Mouse (Mus musculus): ENCODE measurements around the gene Zfp628.

The Zfp628 gene

GRCm38 (mm10) chr7:4917494-4917893 is 2.5 kb downstream of the Zfp628 start:
- DNase-seq (ENCODE audit: extremely low read depth, low read depth) = no peak

- DNase-seq (ENCODE audit: extremely low read depth, low read depth) = no peak
Measured at GRCm38 (mm10) chr7:4918681-4919080, 3.7 kb downstream of the Zfp628 start.

DNA sequence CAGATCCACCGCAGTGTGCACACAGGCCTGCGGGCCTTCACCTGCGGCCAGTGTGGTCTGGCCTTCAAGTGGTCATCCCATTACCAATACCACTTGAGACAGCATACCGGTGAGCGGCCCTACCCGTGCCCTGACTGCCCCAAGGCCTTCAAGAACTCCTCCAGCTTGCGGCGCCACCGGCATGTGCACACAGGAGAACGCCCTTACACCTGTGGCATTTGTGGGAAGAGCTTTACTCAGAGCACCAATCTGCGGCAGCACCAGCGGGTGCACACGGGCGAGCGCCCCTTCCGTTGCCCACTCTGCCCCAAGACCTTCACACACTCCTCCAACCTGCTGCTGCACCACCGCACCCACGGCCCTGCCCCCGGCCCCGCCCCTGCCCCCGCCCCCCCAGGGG is 4.1 kb downstream of the Zfp628 start:
- no peak for DNase-seq (ENCODE audit: extremely low read depth, low read depth)

GRCm38 (mm10) chr7:4919971-4920370 is 5.0 kb downstream of the Zfp628 start:
- DNase-seq (ENCODE audit: extremely low read depth, low read depth) = no peak

DNA sequence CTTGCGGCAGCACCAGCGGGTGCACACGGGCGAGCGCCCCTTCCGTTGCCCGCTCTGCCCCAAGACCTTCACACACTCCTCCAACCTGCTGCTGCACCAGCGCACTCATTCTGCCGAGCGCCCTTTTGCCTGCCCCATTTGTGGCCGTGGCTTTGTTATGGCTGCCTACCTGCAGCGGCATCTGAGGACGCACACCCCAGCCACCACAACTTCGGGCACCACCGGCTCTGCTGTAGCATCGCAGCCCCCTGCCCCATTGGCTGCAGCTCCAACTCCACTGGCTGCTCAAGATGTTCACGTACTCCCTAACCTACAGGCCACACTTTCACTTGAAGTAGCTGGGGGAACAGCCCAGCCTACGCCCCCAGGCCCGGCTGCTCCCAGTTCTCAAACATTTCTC is 5.5 kb downstream of the Zfp628 start:
- DNase-seq (ENCODE audit: extremely low read depth, low read depth) = no peak

DNA sequence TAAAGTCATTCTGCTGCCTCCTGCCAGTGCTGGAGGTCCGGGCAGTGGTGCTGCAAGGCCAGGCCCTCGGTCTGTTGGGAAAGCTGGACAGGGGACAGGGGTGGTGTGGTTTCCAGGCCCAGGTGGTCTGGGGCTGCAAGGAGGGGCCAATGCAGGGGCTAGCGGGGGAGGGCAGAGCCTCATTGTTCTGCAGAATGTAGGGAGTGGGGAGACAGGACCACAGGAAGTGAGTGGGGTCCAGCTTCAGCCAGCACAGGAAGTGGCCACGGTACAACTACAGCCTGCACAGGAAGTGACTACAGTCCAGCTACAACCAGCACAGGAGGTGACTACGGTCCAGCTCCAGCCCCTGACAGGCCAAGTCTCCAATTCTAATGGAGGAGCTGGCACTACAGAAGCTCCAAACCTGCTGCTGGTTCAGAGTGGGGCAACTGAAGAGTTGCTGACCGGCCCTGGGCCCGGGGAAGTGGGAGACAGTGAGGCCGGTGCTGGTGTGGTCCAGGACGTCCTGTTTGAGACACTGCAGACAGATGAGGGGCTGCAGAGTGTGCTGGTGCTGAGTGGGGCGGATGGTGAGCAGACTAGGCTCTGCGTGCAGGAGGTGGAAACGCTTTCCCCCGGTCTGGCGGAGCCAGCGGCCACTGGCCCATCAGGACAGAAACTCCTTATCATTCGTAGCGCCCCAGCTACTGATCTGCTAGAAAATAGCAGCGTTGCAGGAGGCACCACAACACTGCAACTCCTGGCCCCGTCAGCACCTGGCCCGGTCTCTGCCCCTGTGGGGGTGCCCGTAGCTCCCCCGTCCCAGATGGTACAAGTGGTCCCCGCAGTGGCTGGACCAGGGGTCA is 6.2 kb downstream of the Zfp628 start:
- DNase-seq (ENCODE audit: extremely low read depth, low read depth) = no peak

GRCm38 (mm10) chr7:4921824-4922482 is 6.9 kb downstream of the Zfp628 start, which contains the start of gene Nat14:
Gene Nat14, plus strand, starts transcription at chr7:4922028.
- DNase-seq (ENCODE audit: extremely low read depth, low read depth) = no peak

DNA sequence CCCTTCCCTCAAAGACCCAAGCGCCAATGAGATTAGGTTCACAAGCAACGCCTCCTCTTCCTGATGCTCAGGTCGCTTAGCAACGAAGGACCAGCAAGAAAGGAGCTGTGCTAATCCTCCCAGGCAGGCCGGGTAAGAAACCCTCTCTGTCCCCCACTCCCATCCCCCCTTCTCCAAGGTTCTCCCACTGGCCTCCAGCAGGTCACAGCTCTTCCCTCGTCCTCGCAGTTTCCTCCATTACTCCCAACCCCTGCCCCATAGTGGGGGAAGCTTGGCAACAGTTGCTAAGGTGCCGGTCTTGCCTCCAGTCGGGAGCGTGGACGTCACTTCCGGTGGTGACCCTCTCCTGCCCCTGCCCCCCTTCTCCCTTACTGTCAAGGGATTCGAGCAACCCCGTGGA is 7.5 kb downstream of the Zfp628 start:
- no peak for DNase-seq (ENCODE audit: extremely low read depth, low read depth)

DNA sequence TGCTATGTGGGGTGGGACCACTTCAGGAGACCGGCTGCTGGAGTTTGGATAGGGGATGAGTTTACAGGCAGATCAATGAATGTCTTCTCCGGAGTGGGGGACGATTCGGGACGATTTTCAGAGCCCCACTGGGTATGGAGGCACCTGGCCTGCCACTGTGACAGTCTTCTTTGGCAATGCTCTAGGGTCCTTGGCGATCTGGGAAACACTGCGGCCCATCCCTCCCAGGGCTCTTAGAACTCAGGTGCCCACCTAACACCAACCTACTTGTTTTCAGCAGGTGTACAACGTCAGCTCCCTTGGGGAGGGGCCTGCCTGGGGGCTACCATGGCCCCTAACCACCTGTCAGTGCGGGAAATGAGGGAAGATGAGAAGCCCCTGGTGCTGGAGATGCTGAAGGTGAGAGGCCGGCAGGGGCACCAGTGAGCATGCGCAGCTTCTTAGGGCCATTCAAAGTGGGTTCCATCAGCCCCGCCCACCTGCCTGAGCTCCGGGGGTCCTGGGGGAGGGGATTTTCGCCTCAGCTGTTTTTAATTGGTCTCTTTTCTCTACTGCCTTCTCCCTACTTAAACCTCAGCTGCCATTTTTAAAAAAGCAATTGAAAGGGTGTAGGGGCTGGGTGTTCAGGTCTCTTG is 8.0 kb downstream of the Zfp628 start:
- no peak for DNase-seq (ENCODE audit: extremely low read depth, low read depth)

DNA sequence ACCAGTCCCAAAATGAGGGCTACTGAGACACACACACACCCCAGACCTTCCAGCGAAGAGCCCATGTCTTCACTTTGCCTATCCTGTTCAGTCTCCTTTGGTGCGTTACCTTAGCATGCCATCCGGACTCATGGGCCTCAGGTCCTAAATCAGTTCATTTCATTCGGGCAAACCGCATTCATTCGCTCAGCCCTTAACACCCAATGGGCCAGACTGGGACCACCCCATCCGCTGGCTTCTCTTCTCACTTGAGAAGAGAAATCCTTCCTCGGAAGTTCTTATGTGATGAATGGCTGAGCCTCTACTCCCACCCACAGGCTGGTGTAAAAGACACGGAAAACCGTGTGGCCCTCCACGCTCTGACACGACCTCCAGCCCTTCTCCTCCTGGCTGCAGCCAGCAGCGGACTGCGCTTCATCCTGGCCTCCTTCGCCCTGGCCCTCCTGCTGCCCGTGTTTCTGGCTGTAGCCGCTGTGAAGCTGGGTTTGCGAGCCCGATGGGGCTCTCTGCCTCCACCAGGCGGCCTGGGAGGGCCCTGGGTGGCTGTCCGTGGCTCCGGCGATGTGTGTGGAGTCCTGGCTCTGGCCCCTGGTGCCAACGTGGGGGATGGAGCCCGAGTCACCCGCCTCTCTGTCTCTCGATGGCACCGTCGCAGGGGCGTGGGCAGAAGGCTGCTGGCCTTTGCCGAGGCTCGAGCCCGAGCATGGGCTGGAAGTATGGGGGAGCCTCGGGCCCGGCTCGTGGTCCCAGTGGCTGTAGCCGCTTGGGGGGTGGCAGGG is 8.8 kb downstream of the Zfp628 start:
- no peak for DNase-seq (ENCODE audit: extremely low read depth, low read depth)

DNA sequence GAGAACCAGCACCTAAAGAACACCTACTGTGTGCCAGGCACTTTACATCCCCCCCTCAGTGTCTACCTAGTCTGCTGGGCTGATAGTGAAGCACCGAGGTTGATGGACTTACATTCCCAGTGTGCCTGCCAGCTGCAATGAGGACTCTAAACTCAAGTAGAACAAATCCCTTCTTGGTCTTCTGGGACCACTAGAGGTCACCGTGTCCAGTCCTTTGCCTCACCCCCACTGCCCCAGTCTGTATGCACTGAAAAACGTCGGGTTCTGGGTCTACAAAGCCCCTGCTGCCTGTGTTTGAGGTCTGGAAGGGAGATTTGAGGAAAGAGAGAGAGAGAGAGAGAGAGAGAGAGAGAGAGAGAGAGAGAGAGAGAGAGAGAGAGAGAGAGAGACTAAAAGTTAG is 9.5 kb downstream of the Zfp628 start:
- DNase-seq (ENCODE audit: extremely low read depth, low read depth) = no peak

DNA sequence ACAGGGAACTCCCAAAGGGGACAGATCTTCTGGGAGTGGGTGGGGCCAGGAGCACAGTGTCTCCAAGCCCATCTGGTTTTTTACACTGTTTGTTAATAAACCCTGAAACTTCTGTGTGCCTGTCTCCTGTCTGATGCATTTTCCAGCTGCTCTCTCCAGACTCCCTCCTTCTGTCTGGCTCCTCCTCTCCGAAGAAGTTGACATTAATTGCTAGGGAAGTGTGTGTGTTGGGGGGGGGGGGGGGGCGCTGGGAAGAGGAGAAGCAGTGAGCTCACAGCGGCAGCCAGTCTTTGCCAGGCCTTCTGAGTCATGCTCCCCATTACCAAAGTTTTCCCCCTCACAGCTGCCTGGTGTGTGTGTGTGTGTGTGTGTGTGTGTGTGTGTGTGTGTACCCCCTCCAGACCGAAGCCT is 9.9 kb downstream of the Zfp628 start:
- no peak for DNase-seq (ENCODE audit: extremely low read depth, low read depth)

DNA sequence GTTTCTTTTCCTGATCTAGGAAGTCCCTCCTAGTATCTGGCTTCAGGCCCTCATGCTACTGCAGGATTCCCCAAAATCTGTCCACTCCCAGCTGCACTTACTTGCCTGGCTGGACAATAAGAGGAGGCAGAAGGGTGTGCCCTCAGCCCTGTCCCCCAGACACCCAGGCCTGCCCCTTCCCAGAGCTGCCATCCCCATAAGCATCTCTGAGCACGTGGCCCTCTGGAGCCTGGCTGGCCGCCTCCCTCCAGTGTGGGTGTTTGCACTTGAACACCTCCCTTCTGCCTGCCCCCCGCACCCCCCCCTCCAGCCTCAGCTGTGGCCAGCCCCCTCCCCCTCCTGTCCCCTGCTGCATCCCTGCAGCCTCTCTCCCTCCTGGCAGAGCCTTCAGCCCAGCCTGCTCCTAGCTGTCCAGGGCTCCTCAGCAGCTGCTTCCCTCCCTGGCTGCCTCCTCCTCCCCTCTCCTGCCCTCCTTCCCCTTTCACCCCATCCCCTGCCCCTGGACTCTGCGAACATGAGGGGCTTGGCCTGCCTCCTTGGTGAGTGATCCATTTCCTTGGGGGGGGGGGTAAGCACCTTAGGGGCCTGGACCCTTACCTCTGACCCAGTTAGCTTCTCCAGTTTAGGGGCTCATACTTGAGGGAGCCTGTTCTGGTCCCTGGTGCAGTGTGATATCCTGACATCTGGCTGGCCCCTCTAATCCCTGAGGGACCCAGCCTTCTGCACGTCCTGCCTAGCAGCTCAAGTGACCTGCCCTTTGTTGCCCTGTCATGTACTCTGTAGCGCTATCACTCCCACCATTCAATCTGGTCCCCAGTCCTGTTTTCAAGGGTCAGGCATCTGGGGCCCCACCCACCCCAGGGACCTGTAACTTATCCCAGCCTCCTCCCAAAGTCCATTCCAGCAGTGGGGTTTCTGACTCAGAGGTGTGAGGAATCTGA is 10.7 kb downstream of the Zfp628 start, which contains the start of gene Ssc5d:
Gene Ssc5d, plus strand, starts transcription at position 345 of the 941 bp plus-strand sequence.
- no peak for DNase-seq (ENCODE audit: extremely low read depth, low read depth)

- no peak for DNase-seq (ENCODE audit: extremely low read depth, low read depth)
Measured at GRCm38 (mm10) chr7:4926849-4927248, 11.8 kb downstream of the Zfp628 start.

DNA sequence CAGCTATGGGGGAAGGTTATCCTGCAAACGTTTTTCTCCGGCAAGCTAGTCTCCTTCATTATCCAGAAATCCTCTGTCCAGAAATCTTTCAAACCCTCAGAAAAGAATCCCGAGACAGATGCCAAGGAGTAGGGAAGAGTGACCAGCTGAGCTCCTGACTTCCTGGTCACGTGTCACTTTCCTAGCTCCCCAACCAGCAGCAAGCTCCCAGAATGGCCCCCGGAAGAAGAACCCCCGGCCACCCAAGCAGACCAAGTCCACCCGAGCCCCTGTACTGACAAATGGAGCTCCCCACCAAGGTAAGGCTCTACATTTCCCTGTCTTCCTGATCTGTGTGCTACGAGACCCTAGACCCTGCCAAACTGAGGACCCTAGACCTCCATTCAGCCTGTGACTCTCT is 12.7 kb downstream of the Zfp628 start:
- DNase-seq (ENCODE audit: extremely low read depth, low read depth) = no peak

DNA sequence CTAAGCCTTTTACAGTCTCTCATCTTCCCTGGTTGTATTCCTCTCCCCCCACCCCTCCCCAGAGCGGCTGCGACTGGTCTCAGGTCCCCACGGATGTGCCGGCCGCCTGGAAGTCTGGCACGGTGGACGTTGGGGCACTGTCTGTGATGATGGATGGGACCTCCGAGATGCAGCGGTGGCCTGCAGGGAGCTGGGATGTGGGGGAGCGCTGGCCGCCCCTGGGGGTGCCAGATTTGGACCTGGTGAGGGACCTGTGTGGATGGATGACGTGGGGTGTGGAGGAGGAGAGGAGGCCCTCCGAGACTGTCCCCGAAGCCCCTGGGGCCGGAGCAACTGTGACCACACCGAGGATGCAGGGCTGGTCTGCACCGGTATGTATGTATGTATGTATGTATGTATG is 13.3 kb downstream of the Zfp628 start:
- no peak for DNase-seq (ENCODE audit: extremely low read depth, low read depth)

DNA sequence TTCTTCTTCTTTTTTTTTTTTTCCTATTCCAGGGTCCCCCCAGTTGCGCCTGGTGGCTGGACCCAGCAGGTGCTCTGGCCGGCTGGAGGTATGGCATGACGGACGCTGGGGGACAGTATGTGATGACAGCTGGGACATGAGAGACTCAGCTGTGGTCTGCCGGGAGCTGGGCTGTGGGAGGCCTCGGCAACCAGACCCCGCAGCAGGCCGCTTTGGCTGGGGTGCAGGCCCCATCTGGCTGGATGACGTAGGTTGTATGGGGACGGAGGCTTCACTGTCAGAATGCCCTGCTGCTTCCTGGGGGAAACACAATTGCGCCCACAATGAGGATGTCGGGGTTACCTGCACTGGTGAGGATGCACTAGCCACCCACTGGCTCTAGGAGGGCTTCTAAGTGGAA is 18.1 kb downstream of the Zfp628 start:
- DNase-seq (ENCODE audit: extremely low read depth, low read depth) = no peak

DNA sequence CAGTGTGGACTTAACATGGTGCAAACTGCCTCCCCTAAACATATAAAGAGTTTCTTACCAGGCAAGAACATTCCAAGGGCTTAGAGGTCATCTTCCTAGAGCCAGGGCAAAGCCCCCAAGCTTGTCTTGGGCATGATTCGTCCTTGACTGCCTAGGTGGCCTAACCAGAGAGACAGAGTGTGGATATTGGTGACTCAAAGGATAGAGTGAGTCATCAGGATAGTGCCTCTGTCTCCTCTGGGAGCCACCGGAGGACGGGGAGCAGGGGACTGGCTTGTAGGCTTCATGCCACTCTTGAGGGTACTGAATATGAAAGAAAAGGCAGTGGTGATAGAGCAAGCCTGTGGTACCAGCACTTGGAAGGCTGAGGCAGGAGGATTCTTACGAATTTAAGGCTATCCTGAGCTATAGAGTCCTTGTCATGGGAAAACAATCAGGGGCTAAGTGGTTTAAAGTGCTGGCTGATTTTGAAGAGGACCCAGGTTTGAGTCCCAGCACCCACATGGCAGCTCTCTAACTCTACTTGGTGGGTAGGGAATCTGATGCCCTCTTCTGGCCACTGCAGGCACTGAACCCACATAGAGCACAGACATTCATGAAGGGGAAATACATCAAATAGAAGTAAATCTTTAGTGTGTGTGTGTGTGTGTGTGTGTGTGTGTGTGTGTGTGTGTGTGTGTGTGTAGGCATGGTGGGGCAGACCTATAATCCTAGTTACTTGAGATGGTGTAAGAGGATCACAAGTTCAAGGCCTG is 19.3 kb downstream of the Zfp628 start:
- DNase-seq (ENCODE audit: extremely low read depth, low read depth) = no peak

DNA sequence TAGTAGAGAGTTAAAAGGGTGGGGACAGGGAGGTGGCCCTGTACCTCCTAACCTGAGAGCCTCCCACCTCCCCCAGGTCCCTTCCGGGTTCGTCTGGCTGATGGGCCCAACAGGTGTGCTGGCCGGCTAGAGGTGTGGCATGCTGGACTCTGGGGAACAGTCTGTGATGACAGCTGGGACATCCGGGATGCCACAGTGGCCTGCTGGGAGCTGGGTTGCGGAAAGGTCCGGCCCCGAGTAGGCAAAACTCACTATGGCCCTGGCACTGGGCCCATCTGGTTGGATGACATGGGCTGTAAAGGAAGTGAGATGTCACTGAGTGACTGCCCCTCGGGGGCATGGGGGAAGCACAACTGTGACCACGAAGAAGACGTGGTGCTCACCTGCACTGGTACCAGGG is 21.8 kb downstream of the Zfp628 start:
- no peak for DNase-seq (ENCODE audit: extremely low read depth, low read depth)

DNA sequence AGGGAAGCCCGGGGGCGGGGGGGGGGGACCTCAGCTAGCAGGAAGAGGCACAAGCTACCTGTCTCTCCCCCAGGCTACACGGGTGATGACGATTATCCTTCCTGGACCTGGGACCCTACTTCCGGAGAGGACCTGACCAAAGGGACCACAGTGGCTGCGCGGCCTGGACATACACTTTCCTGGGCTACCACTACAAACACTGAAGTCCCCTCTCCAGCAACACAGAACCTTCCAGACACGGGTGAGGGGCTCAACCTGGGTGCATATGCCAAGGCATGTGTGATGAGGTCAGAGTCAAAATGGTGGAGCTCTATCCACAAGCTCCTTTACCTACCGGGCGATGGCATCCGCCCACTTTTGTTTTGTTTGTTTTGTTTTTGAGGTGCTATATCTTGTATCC is 22.4 kb downstream of the Zfp628 start:
- DNase-seq (ENCODE audit: extremely low read depth, low read depth) = no peak
